Mouse (Mus musculus) spleen, embryonic (tissue): ENCODE data around the gene Ccdc102a.

Experiments used
- CTCF ChIA-PET: fragments of 350-600 bp; sonication (Branson Sonifier 250); formaldehyde crosslinking; loops from one replicate; lab custom pipeline; 2022; lab: Charles Lee

Ccdc102a gene

GRCm38 (mm10) chr8:94917851-94918495 lies at the start of gene Ccdc102a:
Ccdc102a (minus strand) TSS chr8:94918098.
- CTCF ChIA-PET: no interaction called here

- CTCF ChIA-PET: no interaction called here
These were observed 49.7 kb upstream of the Ccdc102a start for GRCm38 (mm10) chr8:94967554-94967953.

- CTCF ChIA-PET: interaction anchor here (0.6 kb wide), 1 partner anchor 121 kb away, joined by 3 read pairs; no protein-coding TSS in a partner anchor
These were observed 49.2 kb upstream of the Ccdc102a start for GRCm38 (mm10) chr8:94967071-94967470.

- CTCF ChIA-PET: interaction anchor here (0.6 to 0.9 kb wide), 2 partner anchors 28 to 122 kb away, joined by 3 to 4 read pairs; no protein-coding TSS in a partner anchor
These were observed 48.7 kb upstream of the Ccdc102a start for GRCm38 (mm10) chr8:94966578-94966977.

- CTCF ChIA-PET: interaction anchor here (0.6 kb wide), 1 partner anchor 239 kb away, joined by 5 read pairs; no protein-coding TSS in a partner anchor
These were observed 46.9 kb upstream of the Ccdc102a start for GRCm38 (mm10) chr8:94964828-94965227.

GRCm38 (mm10) chr8:94962201-94962600 lies 44.3 kb upstream of the Ccdc102a start:
- CTCF ChIA-PET: no interaction called here

GRCm38 (mm10) chr8:94956078-94956574 lies 38.2 kb upstream of the Ccdc102a start:
- CTCF ChIA-PET: no interaction called here

GRCm38 (mm10) chr8:94954921-94955758 lies 37.2 kb upstream of the Ccdc102a start:
- CTCF ChIA-PET: interaction anchor here (0.5 kb wide), 1 partner anchor 96 kb away, joined by 3 read pairs; no protein-coding TSS in a partner anchor

GRCm38 (mm10) chr8:94954368-94954737 lies 36.5 kb upstream of the Ccdc102a start:
- CTCF ChIA-PET: no interaction called here

- CTCF ChIA-PET: no interaction called here
These were observed 35.9 kb upstream of the Ccdc102a start for GRCm38 (mm10) chr8:94953624-94954367.

- CTCF ChIA-PET: no interaction called here
These were observed 34.2 kb upstream of the Ccdc102a start for GRCm38 (mm10) chr8:94952086-94952485.

- CTCF ChIA-PET: interaction anchor here (1.0 kb wide), 1 partner anchor 51 kb away, joined by 5 read pairs; no protein-coding TSS in a partner anchor
These were observed 32.6 kb upstream of the Ccdc102a start for GRCm38 (mm10) chr8:94950458-94950857.

GRCm38 (mm10) chr8:94950046-94950445 lies 32.1 kb upstream of the Ccdc102a start:
- CTCF ChIA-PET: interaction anchor here (1.0 kb wide), 1 partner anchor 51 kb away, joined by 5 read pairs; no protein-coding TSS in a partner anchor

GRCm38 (mm10) chr8:94949010-94949409 lies 31.1 kb upstream of the Ccdc102a start:
- CTCF ChIA-PET: no interaction called here

GRCm38 (mm10) chr8:94948421-94948820 lies 30.5 kb upstream of the Ccdc102a start:
- CTCF ChIA-PET: no interaction called here

- CTCF ChIA-PET: interaction anchor here (0.6 to 0.7 kb wide), 2 partner anchors 85 to 674 kb away, joined by 3 to 4 read pairs; no protein-coding TSS in a partner anchor
These were observed 27.3 kb upstream of the Ccdc102a start for GRCm38 (mm10) chr8:94945185-94945584.

GRCm38 (mm10) chr8:94942566-94942965 lies 24.7 kb upstream of the Ccdc102a start:
- CTCF ChIA-PET: interaction anchor here (0.8 kb wide), 1 partner anchor 12 kb away, joined by 3 read pairs; no protein-coding TSS in a partner anchor

- CTCF ChIA-PET: no interaction called here
These were observed 17.3 kb upstream of the Ccdc102a start for GRCm38 (mm10) chr8:94935172-94935571.

GRCm38 (mm10) chr8:94933918-94934317 lies 16.0 kb upstream of the Ccdc102a start:
- CTCF ChIA-PET: no interaction called here

- CTCF ChIA-PET: no interaction called here
These were observed 10.3 kb upstream of the Ccdc102a start for GRCm38 (mm10) chr8:94928227-94928626.

GRCm38 (mm10) chr8:94923405-94923804 lies 5.5 kb upstream of the Ccdc102a start, which contains the start of gene Adgrg5:
Adgrg5 (plus strand) TSS chr8:94923694.
- CTCF ChIA-PET: interaction anchor here (0.6 kb wide), 1 partner anchor 57 kb away, joined by 3 read pairs; no protein-coding TSS in a partner anchor
